Mouse (Mus musculus): ENCODE results near the gene Rabl6. TPM values are rescaled to one million over a fixed set of nuclear protein-coding genes. Genes with fewer than 3 reads are reported as not detected.
A peak's percentile ranks its signal among the peaks of the same experiment; 100 is the strongest.

Rabl6 gene
- total RNA-seq, 4 experiments from 2014 or later, result 127 to 168 (median 150) TPM

- DNase-seq (ENCODE audit: low spot score in 2 of 2), result no peak
Measured at GRCm38 (mm10) chr2:25596765-25597510, 11.4 kb downstream of the Rabl6 start.

DNA sequence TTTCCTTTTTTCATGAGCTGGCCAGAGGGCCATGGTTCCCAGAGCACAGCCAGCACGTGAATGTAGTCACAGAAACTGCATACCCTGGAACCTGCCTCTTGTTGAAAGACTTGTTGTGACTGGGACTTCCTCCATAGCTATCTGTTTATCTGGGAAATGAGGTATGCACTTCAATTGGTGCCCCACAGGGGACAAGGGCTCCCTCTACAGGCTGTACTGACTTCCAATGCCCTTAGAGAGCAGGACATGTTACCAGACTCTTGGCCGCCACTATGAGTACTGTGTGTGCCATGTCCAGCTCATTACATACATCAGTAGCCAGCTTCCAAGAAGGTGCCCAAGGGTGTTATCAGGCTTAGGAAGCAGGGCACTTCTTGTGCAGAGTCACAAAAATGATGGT lies 16.5 kb downstream of the Rabl6 start:
- DNase-seq (ENCODE audit: low spot score in 2 of 2), result peak; percentile 51 to 65

GRCm38 (mm10) chr2:25588227-25588907 lies 20.0 kb downstream of the Rabl6 start:
- no peak for DNase-seq (ENCODE audit: low spot score in 2 of 2)

DNA sequence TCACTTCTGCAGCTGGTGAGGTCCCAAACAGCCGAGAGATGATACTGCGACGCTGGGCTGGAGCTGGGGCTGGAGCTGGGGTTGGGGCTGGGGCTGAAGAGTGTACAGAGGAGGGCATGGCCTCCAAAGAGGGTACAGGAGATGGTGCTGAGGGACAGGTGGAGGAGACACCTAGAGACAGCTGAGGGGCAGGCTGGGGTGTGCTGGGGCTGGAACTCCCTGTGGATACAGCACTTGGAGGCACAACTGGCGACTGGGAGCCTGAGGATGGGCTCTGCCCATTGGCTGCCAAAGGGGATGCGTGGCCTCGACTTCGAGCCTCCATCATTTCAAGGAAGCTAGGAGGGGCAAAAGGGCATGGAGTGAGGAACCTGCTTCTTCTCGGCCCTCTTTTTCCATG lies 21.0 kb downstream of the Rabl6 start:
- DNase-seq (ENCODE audit: low spot score in 2 of 2), result no peak

DNA sequence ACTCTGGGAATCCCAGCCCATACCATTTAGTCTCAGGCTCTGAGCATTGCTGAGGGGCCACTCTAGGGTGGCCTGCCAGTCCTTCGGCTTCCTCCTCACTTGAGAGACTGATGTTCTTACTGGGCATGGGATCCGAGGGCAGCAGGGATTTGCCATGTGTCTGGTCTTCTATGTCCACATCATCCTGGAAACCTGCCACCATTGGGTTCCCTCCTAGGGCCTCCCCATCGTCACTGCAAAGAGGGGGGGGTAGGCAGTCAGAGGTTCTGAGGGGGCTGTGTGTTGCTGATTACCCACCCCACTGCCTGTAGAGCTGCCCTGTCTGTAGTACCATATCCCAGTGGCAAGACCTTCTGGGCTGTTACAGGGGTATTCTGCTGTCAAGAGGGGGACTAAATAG lies 22.7 kb downstream of the Rabl6 start:
- DNase-seq (ENCODE audit: low spot score in 2 of 2), result no peak

DNA sequence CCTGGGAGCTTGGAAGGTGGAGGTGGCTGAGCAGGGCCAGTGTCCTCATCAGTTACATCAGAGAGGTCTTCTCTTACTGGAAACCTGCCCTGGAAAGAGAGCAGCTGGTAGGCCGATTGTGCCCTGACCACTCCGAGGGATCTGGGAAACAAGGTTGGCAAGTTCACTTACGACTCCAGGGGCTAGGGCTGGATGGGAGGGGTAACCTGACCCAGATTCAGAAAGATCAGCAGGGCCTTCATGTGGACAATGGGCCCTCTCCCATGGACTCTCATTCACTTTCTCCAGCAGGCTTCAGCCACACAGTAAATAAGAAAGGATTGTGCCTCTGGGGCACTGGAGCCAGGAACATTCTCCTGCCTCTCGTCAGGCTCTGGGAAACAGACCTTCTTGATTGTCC lies 23.5 kb downstream of the Rabl6 start:
- peak in 1 of 2 experiments; percentile 55 for DNase-seq (ENCODE audit: low spot score in 2 of 2)

GRCm38 (mm10) chr2:25584152-25584551 lies 24.2 kb downstream of the Rabl6 start:
- no peak for DNase-seq (ENCODE audit: low spot score in 2 of 2)

GRCm38 (mm10) chr2:25583571-25583970 lies 24.8 kb downstream of the Rabl6 start:
- DNase-seq (ENCODE audit: low spot score in 2 of 2), result no peak

GRCm38 (mm10) chr2:25583120-25583481 lies 25.2 kb downstream of the Rabl6 start:
- no peak for DNase-seq (ENCODE audit: low spot score in 2 of 2)

- peak; percentile 83 to 84 for DNase-seq (ENCODE audit: low spot score in 2 of 2)
Measured at GRCm38 (mm10) chr2:25582466-25583119, 25.7 kb downstream of the Rabl6 start.

DNA sequence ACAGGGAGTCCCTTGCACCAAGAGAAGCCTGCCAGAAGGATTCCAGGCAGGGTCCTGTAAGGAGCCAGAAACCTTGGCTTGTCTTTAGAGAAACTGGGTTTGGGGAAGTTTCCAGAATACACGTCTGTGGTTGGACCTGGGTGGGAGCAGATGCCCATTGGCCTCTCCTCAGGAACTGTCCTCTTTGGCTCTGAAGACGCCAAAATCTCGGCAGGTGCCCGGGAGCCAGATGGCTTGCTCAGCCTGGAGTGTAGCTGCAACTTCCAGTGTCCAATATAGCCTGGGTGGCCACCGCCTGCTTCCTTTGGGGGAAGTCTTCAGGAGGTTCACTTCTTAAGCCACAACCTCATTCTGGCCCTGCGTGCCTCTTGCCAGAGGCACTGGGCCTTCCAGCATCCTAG lies 26.4 kb downstream of the Rabl6 start:
- DNase-seq (ENCODE audit: low spot score in 2 of 2), result peak; percentile 38 to 45

GRCm38 (mm10) chr2:25581294-25581864 lies 26.9 kb downstream of the Rabl6 start, which contains the start of gene Ajm1:
Ajm1 (minus strand) TSS chr2:25581757.
- peak; percentile 71 to 76 for DNase-seq (ENCODE audit: low spot score in 2 of 2)

DNA sequence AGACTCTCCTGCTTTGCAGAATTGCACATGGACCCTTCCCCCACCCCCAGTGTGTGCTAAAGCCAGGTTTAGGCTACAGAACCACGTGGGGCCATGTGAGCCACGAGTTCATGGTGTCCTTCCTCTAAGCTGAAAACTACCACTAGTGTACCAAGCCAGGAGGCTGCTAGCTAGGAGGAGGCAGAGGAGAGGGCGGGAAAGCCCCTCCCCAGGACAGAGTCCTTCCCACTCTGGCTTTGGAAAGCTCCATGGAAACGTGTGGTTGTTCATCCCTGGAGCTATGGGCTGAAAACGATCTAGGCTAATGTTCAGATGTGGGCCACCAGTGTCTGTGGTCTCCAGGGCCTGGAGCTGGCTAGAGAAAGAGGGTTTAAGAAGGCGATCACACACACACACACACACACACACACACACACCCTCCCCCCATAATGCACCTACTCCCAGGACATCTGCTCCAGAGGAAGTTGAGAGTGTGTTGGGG lies 27.7 kb downstream of the Rabl6 start:
- DNase-seq (ENCODE audit: low spot score in 2 of 2), result peak; percentile 44 to 55

DNA sequence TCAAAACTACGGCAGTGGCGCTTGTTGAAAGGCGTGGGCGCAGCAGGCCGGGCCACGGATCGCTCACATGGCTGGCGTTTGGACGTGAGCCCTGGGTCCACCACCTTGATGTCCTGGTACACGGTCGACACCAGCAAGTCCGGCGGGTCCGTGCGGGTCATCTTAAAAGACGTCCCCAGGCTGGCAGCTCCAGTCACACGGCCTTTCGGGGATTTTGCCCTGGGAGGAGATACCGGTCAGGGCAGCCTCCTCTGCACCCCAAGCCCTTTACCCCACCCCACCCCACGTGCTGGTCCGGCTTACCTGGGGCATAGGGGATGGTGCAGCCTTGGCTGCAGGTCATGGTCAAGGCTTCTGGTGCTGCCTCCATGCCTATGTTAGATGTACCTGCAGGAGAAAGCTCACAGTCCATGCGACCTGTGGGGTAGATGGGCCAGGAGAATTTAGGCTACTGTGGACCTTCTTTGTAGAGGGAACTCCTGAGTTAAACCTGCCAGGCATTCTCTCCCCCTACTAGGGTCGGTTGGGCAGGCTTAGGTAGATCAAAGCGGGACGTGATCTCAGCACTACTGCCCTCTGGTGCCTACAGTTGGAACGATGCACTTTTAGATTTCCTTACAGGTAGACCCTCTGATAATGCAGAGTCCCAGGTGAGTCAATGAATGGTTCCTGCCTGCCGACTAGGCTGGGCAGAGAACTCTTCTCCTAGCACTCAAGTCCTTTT lies 28.4 kb downstream of the Rabl6 start:
- DNase-seq (ENCODE audit: low spot score in 2 of 2), result peak; percentile 43 to 50

GRCm38 (mm10) chr2:25578796-25579736 lies 29.3 kb downstream of the Rabl6 start:
- no peak for DNase-seq (ENCODE audit: low spot score in 2 of 2)

GRCm38 (mm10) chr2:25577951-25578795 lies 30.1 kb downstream of the Rabl6 start:
- no peak for DNase-seq (ENCODE audit: low spot score in 2 of 2)

DNA sequence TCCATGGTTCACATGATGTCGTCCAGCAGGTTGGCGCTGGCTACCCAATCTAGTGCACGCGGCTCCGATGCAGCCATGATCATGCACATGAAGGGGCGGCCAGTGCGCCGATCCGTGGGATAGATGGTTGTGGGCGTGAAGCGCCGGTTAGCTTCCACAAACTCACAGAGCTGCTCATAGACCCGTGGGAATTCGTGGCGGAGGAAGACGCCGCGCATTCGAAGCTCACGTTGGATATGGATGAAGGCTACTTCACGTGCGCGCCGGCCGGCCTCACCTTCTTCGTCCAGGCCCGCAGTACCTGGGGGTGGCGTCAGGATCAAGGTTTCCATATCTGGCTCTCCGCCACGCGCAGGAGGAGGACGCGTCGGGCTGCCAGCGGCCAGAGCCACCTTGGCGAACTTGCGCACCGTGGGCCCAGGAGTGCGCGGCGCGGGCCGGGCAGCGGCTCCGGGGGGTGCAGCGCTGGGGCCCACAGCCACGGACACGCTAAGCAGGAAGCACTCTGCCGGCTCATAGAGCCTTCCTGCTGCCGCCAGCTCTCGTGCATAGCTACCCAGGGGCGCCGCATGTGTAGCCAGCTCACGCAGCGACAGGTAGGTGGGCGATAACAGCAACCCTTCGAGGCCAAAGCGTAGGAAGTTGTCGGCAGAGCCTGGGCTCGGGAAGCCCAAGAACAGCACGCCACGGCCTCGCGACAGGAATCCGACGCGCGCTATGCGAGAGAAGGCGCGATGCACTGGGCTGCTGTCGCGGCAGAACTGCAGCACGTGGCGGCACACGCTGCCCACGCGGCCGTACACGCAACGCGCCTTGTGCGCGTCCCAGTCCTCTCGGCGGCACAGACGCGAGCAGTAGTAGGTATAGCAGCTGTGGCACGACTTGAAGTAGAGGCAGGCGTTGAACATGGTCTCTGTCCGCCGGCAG lies 31.1 kb downstream of the Rabl6 start:
- DNase-seq (ENCODE audit: low spot score in 2 of 2), result peak in 1 of 2 experiments; percentile 42

Data from layer of hippocampus, adult 8-10 months (tissue).